Mouse (Mus musculus) liver, adult 2 months (tissue): ENCODE measurements around the gene Man1c1. TPM values are rescaled to one million over a fixed set of nuclear protein-coding genes. Genes with fewer than 3 reads are reported as not detected.

Experiments used
- DNase-seq: peaks from one replicate; pipeline ENCODE4 v3.0.0-alpha.2; 2011; ENCODE audit warnings: low read depth, low spot score; ENCODE audit errors: extremely low read depth
- H3K27ac ChIP-seq: fragments of 200-500 bp; replicated peaks from 2 replicates; pipeline ENCODE4 v1.5.1; 2012; ENCODE audit warnings: low read depth, mild to moderate bottlenecking, control low read depth, inconsistent platforms, low read length; ENCODE audit not compliant: insufficient read depth
- H3K27me3 ChIP-seq: fragments of 200-500 bp; 2 replicates; pipeline ENCODE4 v1.6.1; 2012; ENCODE audit warnings: mild to moderate bottlenecking, moderate library complexity, low read length, inconsistent platforms; ENCODE audit not compliant: control insufficient read depth, insufficient read depth
- H3K36me3 ChIP-seq: fragments of 200-500 bp; 2 replicates; pipeline ENCODE4 v1.6.1; 2012; ENCODE audit warnings: low read length, inconsistent platforms; ENCODE audit not compliant: control insufficient read depth, insufficient read depth
- H3K4me1 ChIP-seq: fragments of 200-500 bp; 2 replicates; pipeline ENCODE4 v1.6.1; 2011; ENCODE audit warnings: low read length; ENCODE audit not compliant: control insufficient read depth, insufficient read depth
- H3K4me3 ChIP-seq: fragments of 200-500 bp; 2 replicates; pipeline ENCODE4 v1.5.1; 2011; ENCODE audit warnings: low read depth, mild to moderate bottlenecking, control low read depth, low read length, moderate library complexity; ENCODE audit not compliant: insufficient read depth
- H3K79me2 ChIP-seq: fragments of 200-500 bp; 2 replicates; pipeline ENCODE4 v1.6.1; 2012; ENCODE audit warnings: inconsistent platforms, mild to moderate bottlenecking, low read length, moderate library complexity; ENCODE audit not compliant: control insufficient read depth, insufficient read depth
- H3K9ac ChIP-seq: fragments of 200-500 bp; 2 replicates; pipeline ENCODE4 v1.6.1; 2012; ENCODE audit warnings: low read depth, mild to moderate bottlenecking, control low read depth, inconsistent platforms, low read length
- CTCF ChIP-seq: fragments of 200-500 bp; IDR thresholded peaks from 2 replicates; pipeline ENCODE4 v1.5.1; 2011; ENCODE audit warnings: low read depth, low read length, control low read depth
- POLR2A ChIP-seq: fragments of 200-500 bp; IDR thresholded peaks from 2 replicates; pipeline ENCODE4 v1.6.1; 2011; ENCODE audit warnings: low read length, control low read depth; ENCODE audit not compliant: insufficient read depth; ENCODE audit errors: extremely low read depth
- WGBS: fragments of 180-500 bp; shearing (Covaris S2); methylation state at CpG from one replicate; pipeline ENCODE4 v1.1.7; 2018; 5-methylcytosine and 5-hydroxymethylcytosine counted together
- polyA plus RNA-seq: library from polyadenylated mRNA; depleted of rRNA; stranded (reverse); fragments of >200 nt; gene quantifications from 2 replicates; pipeline ENCODE4 v1.2.3, GENCODE M21; 2012
- total RNA-seq: library from RNA; depleted of rRNA; stranded (reverse); fragments of >200 nt; gene quantifications from 2 replicates; pipeline ENCODE4 v1.2.3, GENCODE M21; 2014

Man1c1 gene
- total and polyA plus RNA-seq, 2 experiments: 1.1 TPM

DNA sequence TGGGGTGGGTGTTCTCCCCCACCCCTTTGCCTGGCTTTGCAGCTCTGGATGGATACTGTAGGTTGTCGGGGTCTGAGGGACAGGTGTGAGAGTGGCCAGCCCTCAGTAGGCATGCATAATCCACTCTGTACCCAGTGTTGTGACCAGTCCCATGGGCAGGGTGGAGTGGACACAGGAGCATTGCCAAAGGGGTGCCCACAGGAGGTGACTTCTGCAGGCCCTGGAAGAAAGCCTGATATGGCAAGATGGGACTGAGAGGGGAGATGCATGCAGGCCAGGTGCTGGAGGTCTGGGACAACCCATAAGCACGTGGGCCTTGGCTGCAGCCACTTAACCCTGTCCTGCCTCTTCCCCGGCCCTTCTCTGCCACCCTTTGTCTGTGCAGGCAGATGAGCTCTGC lies 16.3 kb upstream of the Man1c1 start:
- no peak for DNase-seq
- no peak overlapping the region for H3K9ac ChIP-seq

DNA sequence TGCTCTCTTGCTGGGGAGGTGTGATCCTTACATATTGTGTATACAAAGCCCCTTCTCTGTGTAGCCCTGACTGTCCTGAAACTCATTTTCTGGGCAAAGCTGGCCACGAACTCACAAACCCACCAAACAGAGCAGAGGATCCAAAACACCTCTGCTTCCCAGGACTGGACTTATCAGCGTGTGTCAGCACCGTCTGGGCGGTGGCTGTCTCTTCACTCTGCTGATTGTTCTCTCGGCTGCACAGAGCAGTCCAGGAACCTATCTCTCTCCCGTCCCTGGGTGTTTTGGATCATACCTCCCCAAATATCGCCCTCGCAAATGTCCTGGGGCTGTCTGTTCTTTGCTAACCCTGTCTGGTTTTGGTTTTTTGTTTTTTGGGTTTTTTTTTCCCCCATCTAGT lies 15.4 kb upstream of the Man1c1 start:
- DNase-seq: no peak
- no peaks in the 10 kb centered on the region for H3K79me2 ChIP-seq
- H3K27me3 ChIP-seq: no peaks in the 10 kb centered on the region
- no peak overlapping the region for H3K27ac ChIP-seq
- H3K36me3 ChIP-seq: no peaks in the 10 kb centered on the region
- no peak overlapping the region for H3K4me3 ChIP-seq
- no peak overlapping the region for H3K9ac ChIP-seq
- TF ChIP-seq CTCF (no peak), POLR2A (no peak)
- WGBS: 81% methylated on average over 8 of the region's 8 CpGs
- no peaks in the 10 kb centered on the region for H3K4me1 ChIP-seq

More for the DNA sequence above, 16.3 kb upstream of the Man1c1 start:
- Histone ChIP-seq H3K27ac (no peak overlapping the region), H3K27me3 (no peaks in the 10 kb centered on the region), H3K4me1 (no peaks in the 10 kb centered on the region), H3K79me2 (no peaks in the 10 kb centered on the region), H3K36me3 (no peaks in the 10 kb centered on the region), H3K4me3 (no peak overlapping the region)
- WGBS: 78% methylated on average over 3 of the region's 3 CpGs
- TF ChIP-seq CTCF (no peak), POLR2A (no peak)

DNA sequence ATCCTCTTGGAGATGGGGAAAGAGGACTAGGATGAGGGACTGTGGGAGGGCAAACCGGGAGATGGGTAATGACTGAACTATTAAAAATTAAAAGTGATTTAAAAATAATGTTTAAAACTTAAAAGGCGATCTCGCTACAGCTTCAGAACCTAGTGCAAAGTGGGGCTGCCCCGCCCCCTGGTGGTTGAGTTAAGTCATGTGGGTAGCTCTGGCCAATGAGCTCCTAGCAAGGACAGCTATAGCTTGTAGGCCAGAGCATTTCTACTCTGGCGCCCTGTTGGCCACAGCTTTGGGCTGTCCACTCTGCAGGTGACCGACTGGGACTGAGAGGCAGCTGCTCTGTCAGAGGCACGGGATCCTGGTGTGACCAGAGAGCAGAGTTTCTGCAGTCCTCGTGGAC lies 9.8 kb upstream of the Man1c1 start:
- no peaks in the 10 kb centered on the region for H3K79me2 ChIP-seq
- TF ChIP-seq CTCF (peak; percentile 85), POLR2A (no peak)
- no peak overlapping the region for H3K27ac ChIP-seq
- H3K9ac ChIP-seq: no peak overlapping the region
- H3K4me3 ChIP-seq: no peak overlapping the region
- no peaks in the 10 kb centered on the region for H3K36me3 ChIP-seq
- peak; percentile 47 for DNase-seq
- 8% methylated on average over 8 of the region's 8 CpGs for WGBS
- H3K27me3 ChIP-seq: no peaks in the 10 kb centered on the region
- no peaks in the 10 kb centered on the region for H3K4me1 ChIP-seq

DNA sequence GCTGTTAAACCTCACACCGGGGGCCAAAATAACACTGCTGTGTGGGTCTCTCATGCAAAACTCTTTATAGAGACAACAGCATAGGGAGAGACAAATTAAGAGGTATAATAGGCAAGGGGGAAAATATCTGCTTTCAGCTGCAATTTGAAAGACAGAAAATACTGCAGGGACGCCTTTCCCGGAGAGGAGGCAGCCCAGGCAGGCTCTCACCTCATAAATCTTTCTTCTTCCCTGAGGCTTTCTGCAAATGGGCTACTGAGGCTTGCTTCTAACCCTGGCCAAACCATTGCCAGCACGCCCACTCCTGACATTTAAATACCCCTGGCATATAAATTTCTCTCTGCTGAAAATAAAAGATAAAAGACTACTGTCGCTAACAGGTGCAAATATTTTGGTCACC lies 1.2 kb upstream of the Man1c1 start:
- 80% methylated on average over 5 of the region's 5 CpGs for WGBS
- TF ChIP-seq CTCF: no peak
- TF ChIP-seq POLR2A: no peak
- H3K27me3 ChIP-seq: peaks cover 12% of the 10 kb centered on the region

DNA sequence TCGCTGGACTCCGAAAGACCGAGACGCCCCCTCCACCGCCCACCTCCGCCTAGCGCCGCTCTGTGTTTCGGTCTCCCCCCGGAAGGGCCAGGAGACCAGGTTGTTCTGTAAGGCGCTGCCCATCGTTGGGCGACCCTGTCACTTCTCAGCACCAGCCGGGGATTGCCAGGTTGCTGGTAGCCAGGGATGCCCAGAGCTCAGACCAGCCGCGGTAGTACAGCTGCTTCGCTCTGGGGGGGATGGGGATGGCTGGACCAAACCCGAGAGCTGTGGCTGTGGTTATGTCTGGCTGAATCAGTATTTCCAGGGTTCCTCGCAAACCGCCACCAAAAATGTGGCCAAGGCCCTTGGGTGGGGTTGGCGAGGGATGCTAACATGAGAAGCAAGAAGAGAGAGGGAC lies 500 bp upstream of the Man1c1 start:
- Histone ChIP-seq H3K79me2 (no peaks in the 10 kb centered on the region), H3K27ac (no peak overlapping the region), H3K9ac (no peak overlapping the region), H3K27me3 (peaks cover 12% of the 10 kb centered on the region), H3K4me3 (peak overlapping the region; percentile 53; the same call in 1 of the 2 replicates), H3K4me1 (no peaks in the 10 kb centered on the region), H3K36me3 (no peaks in the 10 kb centered on the region)
- no peak for TF ChIP-seq POLR2A
- no peak for TF ChIP-seq CTCF
- DNase-seq: no peak
- 3% methylated on average over 21 of the region's 21 CpGs for WGBS

More for the DNA sequence above, 1.2 kb upstream of the Man1c1 start:
- H3K79me2 ChIP-seq: no peaks in the 10 kb centered on the region
- no peaks in the 10 kb centered on the region for H3K4me1 ChIP-seq
- no peaks in the 10 kb centered on the region for H3K36me3 ChIP-seq
- no peak overlapping the region for H3K27ac ChIP-seq
- no peak overlapping the region for H3K9ac ChIP-seq
- DNase-seq: no peak
- H3K4me3 ChIP-seq: no peak overlapping the region

DNA sequence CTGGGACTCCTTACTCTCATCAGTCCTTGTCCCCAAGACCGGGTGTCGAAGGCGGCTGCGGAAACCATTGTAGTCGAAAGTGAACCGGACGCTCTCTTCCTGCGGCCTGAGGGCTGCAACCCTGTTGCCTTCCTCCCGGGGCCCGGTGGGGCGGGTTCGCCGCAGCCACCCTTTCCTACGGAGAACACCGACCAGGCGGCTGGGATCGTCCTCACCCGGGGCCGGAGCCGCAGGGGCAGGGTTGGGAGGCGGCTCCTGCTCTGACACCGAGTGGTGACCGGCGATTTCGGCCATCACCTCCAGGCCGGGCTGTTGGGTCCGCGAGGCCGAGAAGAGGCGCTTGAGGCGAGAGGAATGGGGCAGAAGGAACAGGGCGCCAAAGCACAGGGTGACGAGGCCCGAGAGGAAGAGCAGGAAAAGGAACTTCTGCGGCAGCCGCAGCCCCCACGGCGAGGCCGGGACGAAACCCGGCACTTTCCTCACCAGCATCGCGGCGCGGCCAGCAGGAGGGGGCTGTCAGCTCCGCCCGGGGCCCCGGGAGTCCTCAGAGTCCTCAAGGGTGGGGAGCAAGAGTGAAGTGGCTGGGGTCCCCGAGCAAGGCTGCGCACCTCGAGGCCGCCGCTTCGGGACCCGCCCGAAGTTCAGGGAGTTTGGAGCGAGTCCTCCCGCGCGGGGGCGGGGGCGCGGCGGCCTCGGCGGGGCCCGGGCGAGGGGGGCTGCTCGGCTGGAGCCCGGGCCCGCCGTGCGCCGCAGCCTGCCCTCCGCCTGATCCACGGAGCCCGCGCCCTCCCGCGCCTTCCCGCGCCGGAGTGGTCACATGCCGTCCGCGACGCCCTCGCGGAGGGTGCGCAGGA lies 882 bp downstream of the Man1c1 start:
- TF ChIP-seq POLR2A: no peak
- no peak for TF ChIP-seq CTCF
- H3K36me3 ChIP-seq: no peaks in the 10 kb centered on the region
- H3K27me3 ChIP-seq: peaks cover 12% of the 10 kb centered on the region
- H3K4me3 ChIP-seq: peak overlapping the region; percentile 78
- 2% methylated on average over 84 of the region's 90 CpGs for WGBS
- H3K4me1 ChIP-seq: no peaks in the 10 kb centered on the region
- H3K27ac ChIP-seq: no peak overlapping the region
- no peak for DNase-seq
- H3K9ac ChIP-seq: peak overlapping the region; percentile 82
- no peaks in the 10 kb centered on the region for H3K79me2 ChIP-seq
